Mouse (Mus musculus): ENCODE data around the gene Stxbp1. TPM values are rescaled to one million over a fixed set of nuclear protein-coding genes. Genes with fewer than 3 reads are reported as not detected.
A peak's percentile ranks its signal among the peaks of the same experiment; 100 is the strongest.

Gene Stxbp1
- polyA plus RNA-seq, 1 experiment from 2014 or later = 3.3 TPM

GRCm38 (mm10) chr2:32881723-32882122, 34.7 kb upstream of the Stxbp1 start:
- ATAC-seq (ENCODE audit: low read depth) = peak; percentile 21; the same call in 1 of the 2 replicates
- 14% methylated on average over 3 of the region's 3 CpGs for WGBS (ENCODE audit: insufficient replicate concordance)
- Histone ChIP-seq H3K9ac (no peak overlapping the region), H3K27me3 (peaks cover under 1% of the 10 kb centered on the region), H3K4me3 (replicated peaks) (no peak overlapping the region), H3K4me2 (no peak overlapping the region), H3K36me3 (no peaks in the 10 kb centered on the region), H3K4me1 (replicated peaks) (peaks cover 79% of the 10 kb centered on the region), H3K9me3 (replicated peaks) (no peaks in the 10 kb centered on the region), H3K27ac (peak overlapping the region; percentile 68)
- no peak for DNase-seq

DNA sequence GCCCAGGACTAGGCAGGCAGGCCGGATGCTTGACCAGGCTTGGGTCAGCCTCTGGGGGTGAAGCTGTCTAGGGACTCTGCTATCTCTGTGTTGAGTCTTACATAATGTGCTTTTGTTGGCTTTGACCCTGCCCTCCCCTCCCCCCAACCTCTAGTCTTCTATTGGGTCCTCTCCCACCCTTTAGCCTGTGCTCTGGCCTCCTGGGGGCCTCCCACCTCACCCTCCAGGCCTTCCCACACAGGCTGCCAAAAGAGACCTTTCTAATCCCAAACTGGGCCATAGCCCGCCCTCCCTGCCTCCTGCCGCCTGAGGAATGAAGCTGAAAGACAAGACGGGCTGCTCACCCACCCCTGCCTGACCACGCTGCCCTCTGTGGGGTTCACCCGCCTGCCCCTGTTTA, 34.0 kb upstream of the Stxbp1 start:
- H3K27me3 ChIP-seq = peaks cover 5% of the 10 kb centered on the region
- H3K9ac ChIP-seq = no peak overlapping the region
- ATAC-seq (ENCODE audit: low read depth) (no peak), DNase-seq (no peak)
- peaks cover 85% of the 10 kb centered on the region for H3K4me1 ChIP-seq (replicated peaks)
- H3K9me3 ChIP-seq (replicated peaks) = no peaks in the 10 kb centered on the region
- no peak overlapping the region for H3K4me3 ChIP-seq (replicated peaks)
- H3K36me3 ChIP-seq = no peaks in the 10 kb centered on the region
- H3K4me2 ChIP-seq = no peak overlapping the region
- WGBS (ENCODE audit: insufficient replicate concordance) = 67% methylated on average over 6 of the region's 6 CpGs
- H3K27ac ChIP-seq = peak overlapping the region; percentile 68

- DNase-seq (no peak), ATAC-seq (ENCODE audit: low read depth) (no peak)
- Histone ChIP-seq H3K4me2 (no peak overlapping the region), H3K27ac (no peak overlapping the region), H3K4me1 (replicated peaks) (peaks cover 92% of the 10 kb centered on the region), H3K9ac (no peak overlapping the region), H3K9me3 (replicated peaks) (no peaks in the 10 kb centered on the region), H3K36me3 (no peaks in the 10 kb centered on the region), H3K27me3 (peaks cover 16% of the 10 kb centered on the region), H3K4me3 (replicated peaks) (no peak overlapping the region)
- 60% methylated on average over 5 of the region's 5 CpGs for WGBS (ENCODE audit: insufficient replicate concordance)
Observed at GRCm38 (mm10) chr2:32879593-32879992, 32.5 kb upstream of the Stxbp1 start.

GRCm38 (mm10) chr2:32878396-32878795, 31.4 kb upstream of the Stxbp1 start:
- Histone ChIP-seq H3K4me2 (peak overlapping the region; percentile 91; the same call in 1 of the 2 replicates), H3K27me3 (peaks cover 22% of the 10 kb centered on the region), H3K9ac (no peak overlapping the region), H3K4me3 (replicated peaks) (no peak overlapping the region), H3K27ac (no peak overlapping the region), H3K9me3 (replicated peaks) (no peaks in the 10 kb centered on the region), H3K36me3 (no peaks in the 10 kb centered on the region), H3K4me1 (replicated peaks) (peaks cover 84% of the 10 kb centered on the region)
- no peak for DNase-seq
- WGBS (ENCODE audit: insufficient replicate concordance) = 62% methylated on average over 3 of the region's 3 CpGs
- no peak for ATAC-seq (ENCODE audit: low read depth)

DNA sequence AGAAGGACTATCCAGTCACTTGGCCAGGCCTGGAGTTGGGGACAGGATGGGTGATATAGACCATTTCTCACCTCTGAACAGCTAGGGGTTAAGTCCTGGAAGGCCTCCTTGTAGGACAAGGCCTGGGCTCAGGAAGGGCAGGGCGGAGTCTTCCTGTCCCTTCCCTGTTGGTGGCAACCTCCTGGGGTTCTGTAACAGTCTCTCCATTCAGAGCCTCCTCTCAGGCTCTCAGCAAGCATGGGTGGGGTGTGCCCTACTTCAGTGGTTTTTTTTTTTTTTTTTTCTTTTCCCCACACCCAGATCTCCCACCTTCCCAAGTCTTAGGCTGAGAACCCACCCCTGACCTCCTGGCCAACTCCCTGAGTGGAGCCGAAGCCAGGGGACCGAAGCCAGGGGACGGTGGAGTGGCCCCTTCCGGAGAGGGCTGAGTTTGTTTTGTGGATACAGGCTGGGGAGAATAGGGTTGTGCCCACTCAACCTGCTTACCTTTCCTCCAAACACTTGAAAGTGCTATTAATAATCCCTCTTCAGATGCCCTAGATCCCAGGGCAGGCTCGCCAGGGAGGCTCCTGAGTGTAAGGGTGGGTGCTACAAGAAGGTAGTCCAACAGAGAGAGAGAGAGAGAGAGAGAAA, 30.8 kb upstream of the Stxbp1 start:
- H3K4me1 ChIP-seq (replicated peaks) = peaks cover 80% of the 10 kb centered on the region
- 56% methylated on average over 6 of the region's 6 CpGs for WGBS (ENCODE audit: insufficient replicate concordance)
- no peak overlapping the region for H3K27ac ChIP-seq

GRCm38 (mm10) chr2:32877303-32877702, 30.3 kb upstream of the Stxbp1 start:
- 31% methylated on average over 5 of the region's 5 CpGs for WGBS (ENCODE audit: insufficient replicate concordance)
- Histone ChIP-seq H3K4me3 (replicated peaks) (peak overlapping the region; percentile 68), H3K4me2 (peak overlapping the region; percentile 91), H3K36me3 (no peaks in the 10 kb centered on the region), H3K9ac (peak overlapping the region; percentile 79), H3K27me3 (peaks cover 22% of the 10 kb centered on the region), H3K27ac (no peak overlapping the region), H3K4me1 (replicated peaks) (peaks cover 76% of the 10 kb centered on the region), H3K9me3 (replicated peaks) (no peaks in the 10 kb centered on the region)
- no peak for DNase-seq
- no peak for ATAC-seq (ENCODE audit: low read depth)

More for the DNA sequence above, 30.8 kb upstream of the Stxbp1 start:
- H3K4me3 ChIP-seq (replicated peaks) = peak overlapping the region; percentile 68
- no peaks in the 10 kb centered on the region for H3K36me3 ChIP-seq
- ATAC-seq (ENCODE audit: low read depth) = no peak
- H3K27me3 ChIP-seq = peaks cover 22% of the 10 kb centered on the region
- no peak overlapping the region for H3K9ac ChIP-seq
- H3K9me3 ChIP-seq (replicated peaks) = no peaks in the 10 kb centered on the region
- H3K4me2 ChIP-seq = peak overlapping the region; percentile 91
- DNase-seq = no peak

- 9% methylated on average over 20 of the region's 20 CpGs for WGBS (ENCODE audit: insufficient replicate concordance)
- ATAC-seq (ENCODE audit: low read depth) (peak; percentile 11), DNase-seq (no peak)
- H3K4me1 ChIP-seq (replicated peaks) = peaks cover 70% of the 10 kb centered on the region
- peak overlapping the region; percentile 79 for H3K9ac ChIP-seq
- H3K4me3 ChIP-seq (replicated peaks) = peak overlapping the region; percentile 68
- peaks cover 22% of the 10 kb centered on the region for H3K27me3 ChIP-seq
- H3K27ac ChIP-seq = peak overlapping the region; percentile 23
- H3K4me2 ChIP-seq = peak overlapping the region; percentile 91
- H3K9me3 ChIP-seq (replicated peaks) = no peaks in the 10 kb centered on the region
- no peaks in the 10 kb centered on the region for H3K36me3 ChIP-seq
Observed at GRCm38 (mm10) chr2:32876490-32877302, 29.7 kb upstream of the Stxbp1 start.

GRCm38 (mm10) chr2:32875675-32876489, 28.8 kb upstream of the Stxbp1 start, which contains the start of gene Fam129b:
Gene Fam129b, plus strand, starts transcription at chr2:32876114.
- Histone ChIP-seq H3K4me2 (peak within 1 kb of the TSS; percentile 91), H3K9me3 (replicated peaks) (no peaks in the 10 kb centered on the region), H3K9ac (peak within 1 kb of the TSS; percentile 79), H3K36me3 (no peaks in the 10 kb centered on the region), H3K4me1 (replicated peaks) (peaks cover 69% of the 10 kb centered on the region), H3K27ac (peak within 1 kb of the TSS; percentile 59), H3K4me3 (replicated peaks) (peak within 1 kb of the TSS; percentile 68), H3K27me3 (peaks cover 22% of the 10 kb centered on the region)
- ATAC-seq (ENCODE audit: low read depth) (peak; percentile 83), DNase-seq (peak; percentile 77)
- WGBS (ENCODE audit: insufficient replicate concordance) = under 1% methylated on average over 60 of the region's 68 CpGs

DNA sequence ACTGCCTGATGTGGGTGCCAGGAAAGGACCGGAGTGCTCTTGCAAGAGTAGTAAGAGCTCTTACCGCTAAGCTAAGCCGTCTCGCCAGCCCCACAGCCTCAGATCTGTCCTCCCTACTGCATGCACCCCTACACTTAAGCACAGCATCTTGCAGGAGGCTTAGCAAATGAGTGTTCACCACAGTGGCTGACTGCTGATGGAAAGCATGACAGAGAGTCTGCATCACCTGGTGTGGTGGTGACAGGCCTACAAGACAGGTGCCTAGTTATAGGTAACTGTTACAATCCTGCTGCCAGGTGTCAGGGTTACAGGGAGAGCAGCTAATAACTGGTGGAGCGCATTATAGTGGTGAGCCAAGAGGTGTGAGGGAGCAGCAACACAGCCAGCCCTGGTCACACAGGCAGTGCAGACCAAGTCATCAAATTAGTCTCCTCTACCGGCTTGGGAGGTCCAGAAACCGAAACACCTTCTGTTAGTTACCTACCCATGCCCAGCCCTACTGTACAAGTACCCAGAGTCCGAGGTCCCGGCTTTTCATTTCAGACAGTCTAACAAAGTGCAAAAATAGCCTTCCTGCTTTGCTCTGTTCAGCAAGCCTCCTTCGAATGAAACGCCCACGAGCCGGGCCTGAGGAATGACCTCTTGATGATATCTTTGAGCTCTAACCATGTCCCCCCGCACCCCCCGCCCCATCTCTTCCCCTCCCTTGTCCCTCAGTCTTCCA, 28.1 kb upstream of the Stxbp1 start:
- no peak overlapping the region; the same call in 1 of the 2 replicates for H3K27ac ChIP-seq
- H3K4me2 ChIP-seq = peak overlapping the region; percentile 91
- ATAC-seq (ENCODE audit: low read depth) (no peak), DNase-seq (no peak)
- WGBS (ENCODE audit: insufficient replicate concordance) = 26% methylated on average over 15 of the region's 15 CpGs
- peak overlapping the region; percentile 67 for H3K9ac ChIP-seq
- H3K9me3 ChIP-seq (replicated peaks) = no peaks in the 10 kb centered on the region
- peaks cover 69% of the 10 kb centered on the region for H3K4me1 ChIP-seq (replicated peaks)
- H3K36me3 ChIP-seq = no peaks in the 10 kb centered on the region
- H3K27me3 ChIP-seq = peaks cover 22% of the 10 kb centered on the region
- H3K4me3 ChIP-seq (replicated peaks) = peak overlapping the region; percentile 68

- no peak overlapping the region for H3K4me3 ChIP-seq (replicated peaks)
- H3K4me1 ChIP-seq (replicated peaks) = peaks cover 66% of the 10 kb centered on the region
- H3K9ac ChIP-seq = no peak overlapping the region
- no peaks in the 10 kb centered on the region for H3K9me3 ChIP-seq (replicated peaks)
- WGBS (ENCODE audit: insufficient replicate concordance) = 60% methylated on average over 3 of the region's 3 CpGs
- ATAC-seq (ENCODE audit: low read depth) = no peak
- no peaks in the 10 kb centered on the region for H3K36me3 ChIP-seq
- no peak overlapping the region for H3K4me2 ChIP-seq
- no peak overlapping the region for H3K27ac ChIP-seq
- no peak for DNase-seq
- H3K27me3 ChIP-seq = peaks cover 22% of the 10 kb centered on the region
Observed at GRCm38 (mm10) chr2:32874070-32874469, 27.0 kb upstream of the Stxbp1 start.

Data from liver, embryonic 13.5 days (tissue).